Mouse (Mus musculus): ENCODE results near the gene Paxx.
"Not testable (repeated sequence)": the region's sequence is repeated elsewhere in the genome, so short reads cannot be mapped to it uniquely, and the experiment has no call there.

Gene Paxx

GRCm38 (mm10) chr2:25450853-25451647 lies 9.8 kb downstream of the Paxx start:
- no peak for DNase-seq (ENCODE audit: low spot score in 2 of 2)

GRCm38 (mm10) chr2:25442682-25443081 lies 18.2 kb downstream of the Paxx start:
- DNase-seq (ENCODE audit: low spot score in 2 of 2): no peak

DNA sequence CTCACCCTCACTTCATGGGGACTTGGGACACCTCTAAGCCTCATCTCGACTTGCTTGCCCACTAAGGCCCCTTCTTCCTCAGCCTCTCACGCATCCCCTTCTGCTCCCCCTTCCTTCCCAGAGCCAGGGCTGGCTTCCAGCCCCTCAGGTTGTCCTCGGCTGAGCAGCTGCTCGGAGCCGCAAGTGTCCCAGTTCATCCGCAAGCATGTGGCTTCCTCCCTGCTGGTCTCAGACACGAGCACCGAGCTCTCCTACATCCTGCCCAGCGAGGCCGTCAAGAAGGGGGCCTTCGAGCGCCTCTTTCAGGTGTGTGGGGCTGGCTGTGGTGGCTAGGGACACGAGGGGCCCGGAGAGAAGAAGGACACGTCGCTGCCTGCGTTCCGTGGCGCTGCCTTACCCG lies 19.8 kb downstream of the Paxx start:
- DNase-seq (ENCODE audit: low spot score in 2 of 2): no peak

GRCm38 (mm10) chr2:25436286-25436820 lies 24.5 kb downstream of the Paxx start:
- no peak for DNase-seq (ENCODE audit: low spot score in 2 of 2)

DNA sequence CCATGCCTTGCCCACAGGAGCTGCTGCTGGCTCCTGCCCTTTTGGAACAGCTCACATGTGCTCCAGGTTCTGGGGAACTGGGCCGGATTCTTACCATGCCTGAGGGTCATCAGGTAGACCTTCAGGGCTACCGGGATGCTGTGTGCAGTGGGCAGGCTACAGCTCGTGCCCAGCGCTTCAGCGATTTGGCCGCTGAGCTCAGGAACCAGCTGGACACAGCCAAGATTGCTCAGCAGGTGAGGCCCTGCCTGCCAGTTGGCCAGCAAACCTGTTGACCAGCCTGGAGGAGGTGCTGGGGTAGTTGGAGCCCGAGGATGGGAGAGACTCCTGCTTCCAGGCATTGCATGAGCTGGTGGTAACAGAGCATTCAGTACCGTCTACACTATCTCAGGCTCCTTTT lies 26.6 kb downstream of the Paxx start:
- no peak for DNase-seq (ENCODE audit: low spot score in 2 of 2)

DNA sequence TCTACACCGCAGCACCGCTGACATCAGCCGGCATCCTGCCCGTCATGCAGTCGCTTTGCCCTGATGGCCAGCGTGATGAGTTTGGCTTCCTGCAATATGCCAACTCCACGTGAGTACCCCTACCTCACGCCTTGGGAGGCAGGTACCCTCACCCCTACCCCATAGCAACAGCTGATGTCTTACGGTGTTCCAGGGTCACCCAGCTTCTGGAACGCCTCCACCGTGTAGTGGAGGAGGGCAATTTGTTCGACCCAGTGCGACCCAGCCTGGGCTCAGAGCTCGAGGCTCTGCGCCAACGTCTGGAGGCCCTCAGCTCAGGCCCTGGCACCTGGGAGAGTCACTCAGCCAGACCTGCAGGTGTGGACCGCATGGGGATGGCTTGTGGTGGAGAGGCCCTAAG lies 27.8 kb downstream of the Paxx start:
- DNase-seq (ENCODE audit: low spot score in 2 of 2): no peak

DNA sequence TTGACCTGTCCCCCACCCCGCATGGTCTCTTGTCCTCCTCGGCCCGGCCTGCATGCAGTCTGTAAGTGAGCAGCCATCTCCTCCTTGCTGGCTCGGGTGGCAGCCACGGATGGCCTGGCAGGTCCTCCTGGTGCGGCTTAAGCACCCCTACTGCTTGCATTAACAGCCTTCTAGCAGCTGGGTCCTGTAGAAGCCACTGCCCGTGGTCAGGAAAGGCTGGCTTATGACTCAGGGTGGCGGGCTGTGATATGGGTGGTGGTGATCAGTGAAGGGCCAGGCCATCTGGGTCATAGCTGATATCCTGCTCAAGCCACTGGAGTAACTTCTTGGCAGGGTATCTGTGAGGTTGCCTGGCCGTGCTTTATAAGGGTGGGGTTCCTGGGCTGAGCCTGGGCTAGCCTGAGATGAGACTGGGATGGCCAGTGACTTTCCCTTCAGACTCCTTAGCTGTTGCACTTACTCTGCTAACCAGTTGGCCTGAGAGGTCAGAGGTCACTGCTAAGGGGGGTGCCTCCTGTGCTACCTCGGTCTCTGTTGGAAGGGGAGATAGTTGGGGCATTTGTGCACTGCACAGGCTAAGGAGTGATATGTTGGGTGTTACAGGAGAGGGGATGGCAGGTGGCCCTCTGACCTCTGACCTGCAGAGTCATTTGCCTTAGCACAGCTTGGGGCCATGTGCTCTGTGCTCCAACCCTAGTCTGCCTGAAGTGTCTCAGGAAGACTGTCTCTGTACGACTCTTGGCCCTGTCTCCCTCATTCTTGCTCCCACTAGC lies 28.4 kb downstream of the Paxx start:
- no peak for DNase-seq (ENCODE audit: low spot score in 2 of 2)

GRCm38 (mm10) chr2:25431308-25431855 lies 29.5 kb downstream of the Paxx start:
- DNase-seq (ENCODE audit: low spot score in 2 of 2): no peak

- no peak for DNase-seq (ENCODE audit: low spot score in 2 of 2)
Observed at GRCm38 (mm10) chr2:25430395-25431233, 30.3 kb downstream of the Paxx start.

GRCm38 (mm10) chr2:25429435-25430180 lies 31.3 kb downstream of the Paxx start:
- DNase-seq (ENCODE audit: low spot score in 2 of 2): no peak

DNA sequence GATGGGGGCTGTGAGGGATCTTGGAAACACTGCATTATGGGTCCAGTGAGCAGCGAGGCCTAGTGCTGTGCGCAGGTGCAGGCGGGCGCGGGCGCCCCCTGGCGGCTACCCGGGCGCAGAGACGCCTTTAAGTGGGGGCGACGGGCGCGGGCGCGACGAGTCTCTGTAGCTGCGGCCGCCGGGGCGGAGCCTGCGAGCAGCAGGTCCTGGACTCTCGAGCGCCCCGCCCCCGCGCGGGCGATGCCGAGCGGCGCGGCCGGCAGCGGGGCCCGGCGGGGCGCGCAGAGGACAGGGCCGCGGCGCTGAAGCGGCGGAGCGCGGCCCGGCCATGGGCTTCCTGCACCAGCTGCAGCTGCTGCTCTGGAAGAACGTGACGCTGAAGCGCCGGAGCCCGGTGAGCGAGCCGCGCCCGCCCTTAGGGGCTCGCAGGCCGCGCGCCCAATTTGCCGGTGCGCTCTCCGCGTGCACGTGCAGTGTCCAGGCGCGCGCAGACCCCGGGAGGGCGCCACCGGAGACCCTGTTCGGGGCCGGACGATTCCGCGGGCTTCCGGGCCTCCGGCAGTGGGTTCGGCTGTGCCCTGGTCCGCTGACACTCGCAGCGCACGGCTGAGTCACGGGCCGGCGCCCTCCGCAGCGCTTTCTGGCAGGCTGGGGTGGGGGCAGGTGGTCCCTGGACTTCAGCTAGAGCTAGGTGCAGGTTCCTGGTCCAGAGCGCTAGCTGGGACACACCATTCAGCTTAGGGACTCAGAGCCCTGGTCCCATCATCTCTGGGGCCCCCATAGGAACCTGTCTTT lies 32.3 kb downstream of the Paxx start, which contains the start of gene Abca2:
Gene Abca2, plus strand, starts transcription at position 262 of the 795 bp plus-strand sequence.
- peak; percentile 93 to 95 for DNase-seq (ENCODE audit: low spot score in 2 of 2)

DNA sequence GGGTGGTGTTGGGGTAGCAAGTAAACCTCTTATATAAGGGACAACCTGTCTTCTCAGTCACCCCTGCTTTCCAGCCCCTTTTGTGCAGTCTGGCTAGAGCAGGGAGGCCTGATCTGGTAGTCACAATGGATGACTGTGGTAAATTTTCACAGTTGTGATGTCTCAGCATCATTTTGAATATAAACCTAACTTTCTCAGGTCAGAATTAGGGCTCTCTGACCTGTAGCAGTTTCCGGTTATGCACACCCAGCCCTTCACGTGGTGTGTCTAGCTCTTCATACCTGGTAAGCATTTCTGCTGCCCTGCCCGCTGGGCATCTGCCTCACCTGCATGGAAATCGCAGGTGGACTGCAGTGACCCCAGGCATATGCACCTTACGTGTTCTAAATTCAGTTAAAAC lies 33.6 kb downstream of the Paxx start:
- no peak for DNase-seq (ENCODE audit: low spot score in 2 of 2)

DNA sequence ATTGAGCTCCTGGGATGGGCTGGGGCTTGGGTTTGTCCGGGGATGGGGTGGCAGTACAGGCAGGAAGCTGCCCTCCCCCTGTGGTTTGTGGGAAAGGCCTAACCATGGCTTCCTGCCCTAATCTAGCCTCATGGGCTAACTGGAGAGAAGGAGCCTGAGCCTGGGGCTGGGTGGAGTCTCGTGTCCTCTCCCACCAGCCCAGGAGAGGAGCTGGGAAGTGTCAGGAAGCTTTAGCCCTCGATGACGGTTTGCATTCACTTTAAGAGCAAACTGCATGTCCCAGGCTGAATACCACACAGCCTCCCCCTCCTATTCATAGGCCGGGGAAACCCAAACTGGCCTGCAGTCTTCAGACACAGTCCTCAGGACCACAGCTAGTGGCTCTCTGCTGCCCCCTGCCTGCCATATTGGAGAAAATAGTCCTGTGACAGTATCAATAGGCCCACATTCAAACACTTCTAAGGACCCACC lies 34.1 kb downstream of the Paxx start:
- DNase-seq (ENCODE audit: low spot score in 2 of 2): peak; percentile 49 to 59

- DNase-seq (ENCODE audit: low spot score in 2 of 2): no peak
Observed at GRCm38 (mm10) chr2:25425481-25425880, 35.4 kb downstream of the Paxx start.

DNA sequence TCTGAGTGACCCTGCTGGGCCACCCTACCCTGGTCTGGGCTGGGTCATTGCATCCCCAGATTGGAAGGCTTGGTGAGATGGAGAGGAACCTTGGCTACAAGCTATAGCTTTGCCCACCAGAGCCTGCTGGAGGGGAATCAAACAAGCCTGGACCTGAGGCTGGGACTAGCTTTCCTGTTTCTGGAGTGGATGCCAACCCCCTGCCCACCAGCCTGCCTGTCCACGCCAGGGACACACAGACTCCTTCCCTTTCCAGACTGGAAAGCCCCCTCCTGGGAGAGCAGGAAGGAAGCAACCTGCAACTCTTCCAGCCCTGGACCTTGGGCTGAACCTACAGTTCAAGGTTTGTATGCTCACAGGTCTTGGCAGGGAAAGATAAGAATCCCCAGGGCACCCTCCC lies 37.3 kb downstream of the Paxx start:
- DNase-seq (ENCODE audit: low spot score in 2 of 2): no peak

DNA sequence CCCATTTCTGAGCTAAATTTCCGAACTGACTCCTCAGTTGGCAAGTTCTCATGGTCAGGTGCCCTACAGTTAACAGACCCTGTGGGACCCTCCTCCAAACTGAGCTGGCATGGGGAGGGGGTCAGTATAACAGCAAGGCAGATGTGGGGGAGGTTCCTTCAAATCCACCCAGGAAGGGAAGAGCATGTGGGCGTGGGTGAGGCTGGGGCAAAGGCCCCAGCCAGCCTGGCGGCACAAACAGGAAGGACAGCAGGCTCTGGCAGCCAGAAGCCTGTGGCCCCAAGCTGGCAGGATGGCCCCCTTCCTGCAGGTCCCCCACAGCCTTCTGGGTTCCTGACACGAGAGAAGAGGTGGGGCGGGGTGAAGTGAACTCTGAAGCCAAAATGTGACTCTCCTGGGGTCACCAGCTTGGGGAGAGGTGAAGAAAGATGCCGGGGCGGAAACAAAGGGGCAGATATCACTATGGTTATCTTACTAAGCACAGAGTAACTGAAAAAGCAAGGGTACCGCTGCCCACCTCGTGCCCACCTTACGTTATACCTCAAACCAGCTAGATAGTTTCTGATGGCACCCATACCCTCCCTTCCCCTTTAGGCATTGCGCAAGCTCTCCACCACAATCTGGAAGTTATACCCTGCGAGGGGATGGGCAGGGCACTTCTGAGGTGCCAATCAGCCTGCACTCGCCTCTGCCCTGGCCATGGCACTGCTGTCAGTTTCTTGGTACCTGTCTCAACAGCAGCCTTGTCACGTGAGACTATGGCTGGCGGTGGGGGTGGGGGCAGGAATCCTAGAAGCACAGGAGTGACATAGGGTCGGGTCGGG lies 38.1 kb downstream of the Paxx start, which contains the start of gene Fut7:
Gene Fut7, plus strand, starts transcription at position 681 of the 824 bp plus-strand sequence.
- DNase-seq (ENCODE audit: low spot score in 2 of 2): no peak

GRCm38 (mm10) chr2:25421896-25422295 lies 39.0 kb downstream of the Paxx start:
- no peak for DNase-seq (ENCODE audit: low spot score in 2 of 2)

GRCm38 (mm10) chr2:25417426-25417825 lies 43.5 kb downstream of the Paxx start:
- DNase-seq (ENCODE audit: low spot score in 2 of 2): no peak

GRCm38 (mm10) chr2:25413436-25413835 lies 47.5 kb downstream of the Paxx start:
- DNase-seq (ENCODE audit: low spot score in 2 of 2): not testable (repeated sequence)
